Mouse (Mus musculus) left cerebral cortex, adult 2 months (tissue): ENCODE measurements around the gene Pgm5. TPM values are rescaled to one million over a fixed set of nuclear protein-coding genes. Genes with fewer than 3 reads are reported as not detected.

Experiments used
- DNase-seq, 2 experiments: peaks; one replicate each; pipeline ENCODE4 v3.0.0; 2021 to 2022; ENCODE audit warnings: low spot score in 2 of 2, mixed read lengths in 1 of 2; ENCODE audit errors: extremely low spot score in 1 of 2
- H3K27ac ChIP-seq: fragments of 200-600 bp; 2 replicates; pipeline ENCODE4 v1.8.1; 2022
- H3K4me3 ChIP-seq: fragments of 200-600 bp; 2 replicates; pipeline ENCODE4 v1.8.1; 2022
- CTCF ChIP-seq: fragments of 200-600 bp; IDR thresholded peaks from 2 replicates; pipeline ENCODE4 v1.8.1; 2022; ENCODE audit warnings: antibody characterized with exemption, mild to moderate bottlenecking, moderate library complexity
- intact Hi-C: fragments of 180-260 bp; cut with DNase I; formaldehyde crosslinking; loops from one replicate; pipeline ENCODE4 v1.15.1; 2025
- total RNA-seq, 2 experiments: library from RNA; stranded (reverse); gene quantifications; 2 replicates each; pipeline ENCODE4 v1.2.3; 2021

Gene Pgm5
- total RNA-seq, 2 experiments from 2014 or later, result 6.2 to 6.3 TPM

DNA sequence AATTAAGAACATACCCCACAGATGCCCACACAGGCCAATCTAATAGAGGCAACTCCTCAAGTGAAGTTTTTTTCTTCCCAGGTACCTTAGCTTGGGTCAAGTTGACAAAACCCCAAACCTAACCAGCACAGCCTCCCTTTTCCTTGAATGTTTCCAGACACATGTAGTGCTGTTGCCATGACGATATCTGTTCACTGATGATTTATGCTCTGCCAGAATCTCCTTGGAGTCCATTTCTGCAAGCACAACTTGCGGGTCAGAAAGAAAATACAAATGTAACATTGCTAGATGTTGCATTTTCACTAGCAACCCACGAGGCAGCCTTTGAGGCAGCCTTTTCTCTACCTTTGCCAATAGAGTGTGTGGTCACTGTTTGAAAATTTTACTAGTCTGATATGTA lies 194.1 kb downstream of the Pgm5 start:
- no peak for TF ChIP-seq CTCF
- Histone ChIP-seq H3K4me3 (no peak overlapping the region), H3K27ac (no peak overlapping the region)
- DNase-seq, result no peak
- intact Hi-C loops, result no loop called here

DNA sequence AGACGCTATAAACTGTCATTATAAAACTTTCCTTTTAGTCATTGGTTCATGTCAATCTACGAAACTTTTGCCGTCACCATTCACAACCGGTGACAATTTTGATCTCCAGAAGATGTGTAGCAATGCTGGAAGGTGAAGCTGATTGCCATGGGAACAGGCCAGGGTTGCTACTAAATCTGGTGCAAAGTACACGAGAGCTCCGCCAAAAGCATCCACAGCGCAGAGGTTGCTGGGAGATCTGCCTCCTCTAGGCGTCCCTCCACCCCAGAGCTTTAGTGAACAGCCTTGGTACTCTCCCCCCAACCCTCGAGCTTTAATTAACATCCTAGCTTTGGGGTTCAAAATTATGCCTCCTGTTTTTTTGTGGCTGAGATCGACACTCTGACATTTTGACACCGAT lies 195.9 kb downstream of the Pgm5 start:
- no peak overlapping the region for H3K4me3 ChIP-seq
- H3K27ac ChIP-seq, result no peak overlapping the region
- intact Hi-C loops, result no loop called here
- TF ChIP-seq CTCF, result no peak
- DNase-seq, result no peak

DNA sequence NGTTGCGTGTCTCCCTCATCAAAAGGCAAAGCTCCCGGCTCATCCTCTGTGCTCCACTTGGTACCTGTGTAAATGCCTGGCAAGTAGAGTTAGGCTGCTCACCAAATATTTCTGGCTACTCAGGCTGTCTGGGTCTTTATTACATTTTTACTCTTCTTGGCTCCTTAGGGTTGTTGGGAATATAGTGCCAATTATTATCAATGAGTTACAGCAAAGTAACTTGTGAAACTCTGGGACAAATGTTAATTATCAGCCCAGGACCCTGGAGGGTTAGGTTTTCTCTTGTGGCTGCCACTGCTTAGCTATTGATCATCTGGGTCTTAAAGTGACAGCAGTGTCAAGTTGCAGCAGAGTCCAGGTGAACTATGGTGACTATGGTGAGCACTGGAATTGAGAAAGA lies 199.3 kb downstream of the Pgm5 start:
- Histone ChIP-seq H3K4me3 (no peak overlapping the region), H3K27ac (no peak overlapping the region)
- DNase-seq, result no peak
- TF ChIP-seq CTCF, result no peak
- intact Hi-C loops, result no loop called here

DNA sequence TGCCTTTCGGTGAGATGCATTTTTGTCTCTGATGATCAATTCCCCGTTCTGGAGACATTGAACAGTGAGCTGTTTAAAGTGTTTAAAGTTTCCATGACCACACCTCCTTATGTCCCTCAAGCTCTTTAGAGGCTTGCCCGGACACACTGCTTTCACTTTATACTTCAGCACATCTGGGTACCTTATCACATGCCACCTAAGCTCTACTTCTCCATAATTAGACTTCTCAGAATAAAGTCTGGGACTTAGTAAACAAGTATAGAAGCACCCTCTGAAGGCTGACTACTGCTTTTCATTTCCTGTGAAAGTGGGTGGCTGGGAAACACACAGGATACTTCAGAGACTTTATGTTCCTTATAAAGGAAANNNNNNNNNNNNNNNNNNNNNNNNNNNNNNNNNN lies 204.7 kb downstream of the Pgm5 start:
- TF ChIP-seq CTCF, result no peak
- H3K4me3 ChIP-seq, result no peak overlapping the region
- intact Hi-C loops, result no loop called here
- no peak overlapping the region for H3K27ac ChIP-seq
- no peak for DNase-seq

DNA sequence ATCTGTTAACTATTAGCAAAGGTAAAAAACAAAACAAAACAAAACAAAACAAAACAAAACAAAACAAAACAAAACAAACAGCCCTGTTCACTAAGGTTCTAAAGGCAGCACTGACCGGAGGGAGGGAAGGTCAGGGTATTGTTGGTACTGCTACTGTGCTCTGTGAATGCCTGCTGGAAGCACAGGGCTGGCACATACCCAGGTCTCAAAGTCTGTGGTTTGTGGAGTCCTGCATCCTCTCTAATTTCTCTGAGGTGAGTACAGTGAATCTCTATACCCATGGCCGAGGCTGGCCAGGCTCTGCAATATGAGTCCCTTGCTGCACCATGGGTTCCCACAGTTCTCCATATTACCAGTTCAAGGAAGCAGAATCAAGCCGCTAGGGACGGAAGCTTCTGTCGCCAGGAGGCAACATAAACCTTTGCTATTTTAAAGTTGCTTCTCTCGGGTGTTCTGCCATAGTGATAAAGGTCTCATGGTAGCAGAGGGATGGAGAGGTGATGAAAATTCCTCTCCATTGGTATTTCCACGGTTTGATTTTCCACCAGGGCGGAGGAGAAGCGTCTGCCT lies 208.3 kb downstream of the Pgm5 start:
- DNase-seq, result no peak
- no peak overlapping the region for H3K27ac ChIP-seq
- intact Hi-C loops, result no loop called here
- no peak overlapping the region for H3K4me3 ChIP-seq
- TF ChIP-seq CTCF, result no peak; the same call in 1 of the 2 replicates

- DNase-seq, result no peak
Measured at GRCm38 (mm10) chr19:24652342-24653019, 209.2 kb downstream of the Pgm5 start.

GRCm38 (mm10) chr19:24651595-24651994 lies 210.1 kb downstream of the Pgm5 start:
- no peak for TF ChIP-seq CTCF
- H3K4me3 ChIP-seq, result no peak overlapping the region
- no peak for DNase-seq
- H3K27ac ChIP-seq, result no peak overlapping the region
- intact Hi-C loops, result no loop called here

More at GRCm38 (mm10) chr19:24652342-24653019, 209.2 kb downstream of the Pgm5 start:
- H3K27ac ChIP-seq, result no peak overlapping the region
- no peak for TF ChIP-seq CTCF
- intact Hi-C loops, result no loop called here
- no peak overlapping the region for H3K4me3 ChIP-seq

DNA sequence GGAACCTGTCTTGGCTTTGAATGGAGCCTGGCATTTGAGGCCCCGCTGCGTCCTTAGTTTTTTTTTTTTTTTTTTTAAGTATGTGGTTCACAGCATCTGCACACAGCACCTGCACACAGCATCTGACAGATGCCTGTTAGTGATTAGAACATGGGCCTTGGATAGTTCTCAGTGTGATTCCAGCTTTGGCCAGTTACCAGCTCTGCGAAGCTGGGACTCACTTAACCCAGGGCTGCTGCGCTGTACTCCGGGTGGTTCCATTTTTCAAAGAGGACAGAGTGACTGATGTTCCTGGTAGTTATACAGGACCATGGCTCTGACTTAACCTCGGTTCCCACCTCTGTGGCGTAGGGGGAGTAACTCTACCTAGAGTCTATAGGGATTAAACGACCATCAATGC lies 211.2 kb downstream of the Pgm5 start:
- Histone ChIP-seq H3K4me3 (no peak overlapping the region), H3K27ac (no peak overlapping the region)
- TF ChIP-seq CTCF, result no peak
- no peak for DNase-seq
- intact Hi-C loops, result no loop called here

GRCm38 (mm10) chr19:24648016-24648415 lies 213.6 kb downstream of the Pgm5 start:
- Histone ChIP-seq H3K4me3 (no peak overlapping the region), H3K27ac (no peak overlapping the region)
- TF ChIP-seq CTCF, result no peak
- intact Hi-C loops, result no loop called here
- DNase-seq, result no peak

DNA sequence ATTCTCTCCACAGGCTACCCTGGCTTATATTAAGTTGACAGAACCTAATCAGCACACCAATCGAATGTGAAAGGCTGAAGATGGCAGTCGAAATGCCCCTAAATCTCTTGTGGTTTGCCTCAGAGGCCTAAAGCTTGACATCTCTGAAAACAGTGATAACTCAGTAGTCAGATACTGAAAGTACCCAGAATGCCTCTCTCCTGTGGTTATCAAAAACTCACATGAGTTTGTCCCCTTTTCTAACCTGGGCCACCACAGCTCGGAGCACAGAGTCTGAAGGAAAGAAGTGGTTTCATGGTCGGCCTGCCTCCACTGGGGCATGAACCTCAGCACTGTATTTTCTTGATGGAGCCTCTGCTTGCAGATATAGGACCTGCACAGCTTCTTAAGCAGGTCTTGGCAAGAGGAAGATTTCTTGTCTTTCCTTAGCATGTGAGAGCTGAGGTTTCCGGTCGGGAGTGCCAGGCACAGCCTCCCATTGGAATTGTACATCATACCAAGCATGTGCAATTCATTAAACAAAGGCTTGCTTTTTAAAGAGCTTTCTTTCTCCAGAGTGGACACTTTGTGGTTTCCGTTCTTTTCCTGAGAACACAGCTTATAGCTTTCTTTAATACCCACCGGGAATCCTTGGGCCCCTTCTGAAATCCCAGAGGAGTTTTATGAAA lies 215.4 kb downstream of the Pgm5 start:
- intact Hi-C loops, result no loop called here
- DNase-seq, result no peak
- no peak overlapping the region for H3K4me3 ChIP-seq
- H3K27ac ChIP-seq, result no peak overlapping the region
- TF ChIP-seq CTCF, result no peak

DNA sequence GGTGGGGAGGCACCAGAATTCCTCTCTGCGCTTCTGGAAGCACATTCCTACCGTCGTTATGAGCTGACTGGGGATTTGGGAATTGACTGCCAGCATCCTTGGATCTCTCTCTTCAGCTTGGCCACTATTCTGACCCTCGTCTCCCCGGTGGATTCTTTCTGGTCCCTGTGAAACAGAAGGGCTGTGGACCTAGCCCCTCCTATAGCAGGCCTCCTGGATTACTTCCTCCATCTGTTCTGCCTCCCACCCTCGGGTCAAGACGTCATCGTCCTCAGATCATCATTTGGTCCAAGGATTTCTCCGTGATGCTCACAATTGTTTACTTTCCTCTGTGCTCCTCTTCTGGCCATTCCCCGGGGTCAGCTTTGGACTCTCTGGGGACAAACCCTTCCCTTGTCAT lies 216.7 kb downstream of the Pgm5 start:
- no peak for TF ChIP-seq CTCF
- DNase-seq, result no peak
- no peak overlapping the region for H3K4me3 ChIP-seq
- no peak overlapping the region for H3K27ac ChIP-seq
- intact Hi-C loops, result no loop called here

DNA sequence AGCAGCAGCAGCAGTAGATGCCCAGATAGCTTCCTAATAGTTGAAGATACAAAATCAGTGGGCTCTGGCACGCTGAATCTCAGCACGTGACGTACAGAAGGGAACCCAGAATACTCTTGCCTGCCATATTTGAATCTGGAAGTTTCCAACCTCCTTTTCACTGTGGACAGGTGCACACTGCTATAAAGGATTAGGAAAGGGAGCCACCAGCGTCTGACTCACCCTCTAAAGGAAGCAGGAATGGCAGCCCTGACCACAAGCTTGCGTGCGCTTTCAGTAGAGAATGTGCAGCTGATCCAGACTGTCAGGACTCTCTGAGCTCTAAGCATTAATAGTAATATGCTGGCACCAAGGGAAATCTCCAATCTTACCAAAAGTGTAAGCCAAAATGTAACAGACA lies 220.7 kb downstream of the Pgm5 start:
- DNase-seq, result no peak
- Histone ChIP-seq H3K27ac (no peak overlapping the region), H3K4me3 (no peak overlapping the region)
- no peak for TF ChIP-seq CTCF
- intact Hi-C loops, result no loop called here

GRCm38 (mm10) chr19:24637988-24638387 lies 223.7 kb downstream of the Pgm5 start:
- H3K27ac ChIP-seq, result no peak overlapping the region
- DNase-seq, result no peak
- no peak overlapping the region for H3K4me3 ChIP-seq
- no peak for TF ChIP-seq CTCF
- intact Hi-C loops, result loop anchor here (5.0 kb wide), 1 partner anchor 64 kb away; no protein-coding TSS in a partner anchor
